ENCODE assay signal across 12 mouse cellular contexts in the genomic region with DNA sequence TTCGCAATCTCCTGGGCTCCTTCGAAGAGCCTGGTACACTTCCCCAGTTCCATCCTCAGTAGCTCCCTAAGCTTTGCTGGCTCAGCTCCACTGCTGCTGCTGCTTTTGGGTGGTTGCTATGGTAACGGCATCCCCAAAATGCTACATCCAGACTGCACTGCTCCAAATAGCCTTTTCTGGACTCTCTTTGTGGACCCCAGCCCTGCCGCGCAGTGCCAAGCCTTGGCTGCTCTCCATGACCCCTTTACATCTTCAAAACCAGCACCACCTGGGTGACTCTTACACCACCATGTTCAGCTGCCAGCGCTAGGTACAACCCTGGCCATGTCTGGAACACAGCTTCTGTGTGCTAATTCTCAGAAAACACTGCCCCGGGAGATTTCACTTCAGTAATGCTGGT. TPM values are rescaled to one million over a fixed set of nuclear protein-coding genes. Genes with fewer than 3 reads are reported as not detected.
DNase-seq lines count a peak whose midpoint lies in the region; ATAC-seq lines count a peak whose summit lies in the region.
"Had no signal": no experiment of that assay in that cellular context is flagged by ENCODE, and none has a peak within 500 bp of the region (broad histone marks: within the 10 kb centered on the region; RNA-seq: fewer than 3 reads in every experiment).

No protein-coding gene starts in this region.

- H3K4me1 ChIP-seq in hindbrain, embryonic 14.5 days (replicated peaks; ENCODE audit: control insufficient read depth, insufficient read depth, low read length), result 0 out of 2 replicates have a peak, but pooled peaks cover 6% of the 10 kb centered on the region
- H3K4me1 ChIP-seq in hindbrain, embryonic 11.5 days (replicated peaks; ENCODE audit: control insufficient read depth, insufficient read depth, low read length), result no peaks in the 10 kb centered on the region
- H3K4me1 ChIP-seq in hindbrain, embryonic 16.5 days (ENCODE audit: control insufficient read depth, insufficient read depth, low read depth, low read length), result 0 out of 2 replicates have a peak, but pooled peaks cover 3% of the 10 kb centered on the region
- H3K4me1 ChIP-seq: liver, embryonic 12.5 days had no signal

- H3K4me2 ChIP-seq in hindbrain, embryonic 14.5 days (replicated peaks), result no peak overlapping the region
- no peak overlapping the region for H3K4me2 ChIP-seq in hindbrain, embryonic 11.5 days (replicated peaks; ENCODE audit: low read depth, low read length)
- peak overlapping the region; percentile 25; the same call in 1 of the 2 replicates for H3K4me2 ChIP-seq in hindbrain, embryonic 16.5 days (ENCODE audit: low read length)
- H3K4me2 ChIP-seq: embryonic facial prominence, embryonic 15.5 days; liver, embryonic 12.5 days had no signal

- DNase-seq in hindbrain, embryonic 14.5 days (ENCODE audit: low spot score), result peak; percentile 51
- DNase-seq in hindbrain, embryonic 11.5 days (ENCODE audit: low spot score), result no peak
- DNase-seq in left cerebral cortex, postnatal 25 days (ENCODE audit: low spot score in 2 of 2), result peak; percentile 82 to 93
- DNase-seq in right cerebral cortex, postnatal 14 days, result peak; percentile 70
- no peak for DNase-seq in spleen, postnatal 14 days (ENCODE audit: low spot score in 2 of 2)
- DNase-seq in adipocyte (ENCODE audit: low spot score), result no peak
- DNase-seq in adrenal gland, postnatal 36 days, result no peak
- DNase-seq: adrenal gland, postnatal 10 days; heart, postnatal 4 days had no signal

- no peak overlapping the region for H3K27ac ChIP-seq in hindbrain, embryonic 14.5 days
- H3K27ac ChIP-seq in hindbrain, embryonic 11.5 days (ENCODE audit: low read depth, low read length), result no peak overlapping the region
- H3K27ac ChIP-seq in hindbrain, embryonic 16.5 days (ENCODE audit: low read depth, low read length), result no peak overlapping the region
- H3K27ac ChIP-seq: embryonic facial prominence, embryonic 15.5 days; liver, embryonic 12.5 days had no signal

- no peak overlapping the region for H3K4me3 ChIP-seq in hindbrain, embryonic 14.5 days (replicated peaks; ENCODE audit: low read length)
- no peak overlapping the region for H3K4me3 ChIP-seq in hindbrain, embryonic 11.5 days (ENCODE audit: low read depth, low read length)
- no peak overlapping the region for H3K4me3 ChIP-seq in hindbrain, embryonic 16.5 days (ENCODE audit: low read length)
- H3K4me3 ChIP-seq: embryonic facial prominence, embryonic 15.5 days; liver, embryonic 12.5 days had no signal

- no peak overlapping the region for H3K9ac ChIP-seq in hindbrain, embryonic 14.5 days
- no peak overlapping the region for H3K9ac ChIP-seq in hindbrain, embryonic 11.5 days (ENCODE audit: low read depth, low read length)
- H3K9ac ChIP-seq in hindbrain, embryonic 16.5 days (ENCODE audit: low read depth, low read length), result no peak overlapping the region
- H3K9ac ChIP-seq: embryonic facial prominence, embryonic 15.5 days; liver, embryonic 12.5 days had no signal

- intact Hi-C loops in left cerebral cortex, postnatal 25 days (cut with DNase I), result no loop called here

- peaks cover 9% of the 10 kb centered on the region; the same call in 1 of the 2 replicates for H3K27me3 ChIP-seq in hindbrain, embryonic 14.5 days (ENCODE audit: control insufficient read depth, insufficient read depth, low read length)
- H3K27me3 ChIP-seq in hindbrain, embryonic 11.5 days (ENCODE audit: control insufficient read depth, insufficient read depth, low read length), result peaks cover 3% of the 10 kb centered on the region; the same call in 1 of the 2 replicates
- H3K27me3 ChIP-seq in hindbrain, embryonic 16.5 days (replicated peaks; ENCODE audit: control insufficient read depth, insufficient read depth, low read length), result 0 out of 2 replicates have a peak, but pooled peaks cover 4% of the 10 kb centered on the region
- H3K27me3 ChIP-seq: embryonic facial prominence, embryonic 15.5 days had no signal

- no peaks in the 10 kb centered on the region for H3K9me3 ChIP-seq in hindbrain, embryonic 14.5 days (ENCODE audit: control insufficient read depth, low read length)
- H3K9me3 ChIP-seq in hindbrain, embryonic 11.5 days (ENCODE audit: control insufficient read depth, low read length), result no peaks in the 10 kb centered on the region
- H3K9me3 ChIP-seq in hindbrain, embryonic 16.5 days (ENCODE audit: control insufficient read depth, low read length), result no peaks in the 10 kb centered on the region
- H3K9me3 ChIP-seq: embryonic facial prominence, embryonic 15.5 days; liver, embryonic 12.5 days had no signal

- no peaks in the 10 kb centered on the region for H3K36me3 ChIP-seq in hindbrain, embryonic 14.5 days (replicated peaks; ENCODE audit: control insufficient read depth, insufficient read depth)
- no peaks in the 10 kb centered on the region for H3K36me3 ChIP-seq in hindbrain, embryonic 11.5 days (ENCODE audit: control insufficient read depth, insufficient read depth, low read length)
- H3K36me3 ChIP-seq in hindbrain, embryonic 16.5 days (ENCODE audit: control insufficient read depth, insufficient read depth, low read length), result no peaks in the 10 kb centered on the region
- H3K36me3 ChIP-seq: embryonic facial prominence, embryonic 15.5 days; liver, embryonic 12.5 days had no signal

- WGBS in hindbrain, embryonic 14.5 days, result 56% methylated on average over 7 of the region's 7 CpGs
- 73% methylated on average over 7 of the region's 7 CpGs for WGBS in hindbrain, embryonic 11.5 days
- 43% methylated on average over 7 of the region's 7 CpGs for WGBS in hindbrain, embryonic 16.5 days

- ATAC-seq in hindbrain, embryonic 14.5 days (ENCODE audit: low FRiP score), result peak; percentile 40; the same call in 1 of the 2 replicates
- no peak for ATAC-seq in hindbrain, embryonic 11.5 days (ENCODE audit: low FRiP score)
- peak; percentile 88 for ATAC-seq in hindbrain, embryonic 16.5 days
- ATAC-seq: liver, embryonic 12.5 days had no signal

RNA-seq across cellular contexts. Expression of gene Adamts20, which starts 55.4 kb away (rescaled TPM):
- polyA plus RNA-seq in hindbrain, embryonic 14.5 days (2014; fragmentation: Nextera tagmentation; extraction: Ambion mirVana), result 4.3 and 4.9 TPM in 2 replicates
- polyA plus RNA-seq in hindbrain, embryonic 11.5 days (2014; fragmentation: Nextera tagmentation; extraction: Ambion mirVana), result 3.7 and 4.3 TPM in 2 replicates
- 2.8 and 3.4 TPM in 2 replicates for polyA plus RNA-seq in hindbrain, embryonic 16.5 days (2015; fragmentation: Nextera tagmentation; extraction: Ambion mirVana)
- 1 to 10 TPM; 7.8 to 9.9 TPM for total RNA-seq in left cerebral cortex, postnatal 25 days (2021)
- 1 to 10 TPM; 1.7 to 4.3 TPM for total RNA-seq in adrenal gland, postnatal 36 days (2021)

Comparison
In these comparisons a context has a peak if more than half of its experiments do, and no peak if none do; other contexts are left out.
1. DNase-seq: peak in hindbrain, embryonic 14.5 days (single experiment), left cerebral cortex, postnatal 25 days (2 of 2) and right cerebral cortex, postnatal 14 days (single experiment); none in hindbrain, embryonic 11.5 days (single experiment), spleen, postnatal 14 days (0 of 2), adipocyte (single experiment) and adrenal gland, postnatal 36 days (0 of 2).